Mouse (Mus musculus): ENCODE data around the gene Snap91.

The Snap91 gene

DNA sequence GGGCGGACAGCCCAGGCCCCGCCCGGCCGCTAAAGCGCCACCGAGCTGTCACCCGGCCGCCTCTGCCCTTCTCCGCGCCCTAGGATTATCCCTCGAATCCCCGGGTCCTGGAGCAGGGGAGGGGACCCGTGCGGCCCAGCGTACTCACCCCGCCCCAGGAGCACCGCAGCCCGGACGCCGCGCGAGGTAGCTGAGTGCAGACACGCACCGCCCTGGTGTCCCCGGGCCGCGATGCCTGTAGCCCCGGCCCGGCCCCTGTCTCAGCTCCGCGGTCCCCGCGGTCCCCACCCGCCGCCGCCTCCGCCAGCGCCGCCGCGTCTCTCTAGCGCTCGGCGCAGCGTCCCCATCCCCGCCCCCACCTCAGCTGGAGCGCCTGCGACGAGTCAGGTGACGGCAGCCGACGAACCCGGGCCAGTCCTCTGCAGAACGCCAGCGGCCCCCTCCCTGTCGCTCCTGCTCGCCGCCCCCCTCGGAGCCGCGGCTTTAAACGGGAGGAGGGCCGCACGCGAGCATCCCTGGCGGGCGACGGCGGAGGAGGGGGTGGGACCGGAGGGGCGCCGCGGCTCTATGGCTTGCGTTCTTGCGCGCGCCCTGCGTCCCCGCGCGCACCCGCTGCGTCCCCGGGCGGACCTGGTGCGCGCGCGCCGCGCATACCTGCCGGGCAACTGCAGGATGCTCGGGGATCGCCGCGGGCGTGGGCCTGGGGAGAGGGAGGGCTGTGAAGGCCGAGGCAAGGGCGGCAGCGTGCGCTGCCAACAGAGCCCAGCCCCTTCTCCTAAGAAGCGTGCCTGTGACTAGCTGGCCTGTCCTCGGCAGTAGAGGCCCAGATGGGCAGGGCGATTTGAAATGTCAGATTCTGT is at the start of gene Snap91:
Gene Snap91, minus strand, starts transcription at position 542 of the 860 bp plus-strand sequence.
- peak; percentile 70 to 82 for DNase-seq (ENCODE audit: low spot score in 2 of 2)

DNA sequence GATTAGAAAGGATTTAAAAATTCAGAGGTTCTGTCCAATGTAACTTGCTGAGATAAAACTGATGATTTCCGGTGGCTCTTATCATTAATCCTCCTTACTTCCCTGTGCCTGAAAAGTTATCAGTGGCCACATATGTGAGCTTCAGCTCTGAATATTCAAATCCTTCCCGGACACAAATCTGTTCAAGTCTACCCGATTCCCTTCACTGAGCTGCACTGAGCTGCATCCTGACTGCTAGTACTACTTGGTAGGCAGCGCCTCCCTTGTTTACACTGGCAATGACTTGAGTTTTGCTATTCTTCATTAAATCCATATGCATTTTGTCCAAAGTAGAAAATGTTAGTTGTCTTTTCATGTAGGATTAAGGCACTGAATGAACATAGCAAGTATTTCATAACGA is 46.1 kb upstream of the Snap91 start:
- DNase-seq (ENCODE audit: low spot score in 2 of 2): no peak

DNA sequence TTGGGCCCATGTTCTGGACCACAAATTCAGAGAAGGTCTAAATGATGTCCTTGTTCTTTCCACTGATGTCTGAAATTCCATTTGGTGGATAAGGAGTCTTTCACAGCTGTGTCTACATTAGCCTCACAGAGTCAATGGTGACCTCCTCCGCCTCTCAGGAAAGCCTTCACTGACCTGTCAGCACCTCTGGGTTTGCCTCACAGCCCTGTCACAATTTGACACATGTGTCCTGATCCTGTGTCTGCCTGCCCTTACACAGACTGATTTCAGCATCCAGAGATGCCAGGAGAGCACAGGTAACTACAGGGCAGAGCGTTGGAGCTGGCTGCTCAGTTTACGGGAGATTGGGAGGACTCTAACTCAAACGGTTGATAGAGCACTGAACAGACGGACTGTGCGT is 45.2 kb upstream of the Snap91 start:
- DNase-seq (ENCODE audit: low spot score in 2 of 2): no peak

GRCm38 (mm10) chr9:86922430-86922829 is 42.0 kb upstream of the Snap91 start:
- no peak for DNase-seq (ENCODE audit: low spot score in 2 of 2)

DNA sequence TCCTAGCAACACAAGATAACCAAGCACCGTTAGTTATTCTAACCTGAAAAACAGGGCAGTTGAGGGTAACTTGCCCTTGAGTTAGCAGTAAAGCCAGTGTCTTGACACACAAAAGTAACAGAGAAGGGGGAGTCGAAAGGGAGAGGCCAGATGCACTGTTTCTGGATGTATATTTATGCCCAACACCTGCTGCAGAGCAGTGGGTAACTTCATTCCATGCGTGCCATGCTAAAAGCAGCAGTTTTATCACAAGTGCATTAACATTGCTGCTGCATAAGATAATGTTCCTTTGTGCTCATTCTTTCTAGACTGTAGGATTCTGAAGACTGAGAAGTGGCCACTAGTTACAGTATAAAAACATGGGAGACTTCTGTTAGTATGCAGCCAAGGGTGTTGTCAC is 36.1 kb upstream of the Snap91 start:
- no peak for DNase-seq (ENCODE audit: low spot score in 2 of 2)

DNA sequence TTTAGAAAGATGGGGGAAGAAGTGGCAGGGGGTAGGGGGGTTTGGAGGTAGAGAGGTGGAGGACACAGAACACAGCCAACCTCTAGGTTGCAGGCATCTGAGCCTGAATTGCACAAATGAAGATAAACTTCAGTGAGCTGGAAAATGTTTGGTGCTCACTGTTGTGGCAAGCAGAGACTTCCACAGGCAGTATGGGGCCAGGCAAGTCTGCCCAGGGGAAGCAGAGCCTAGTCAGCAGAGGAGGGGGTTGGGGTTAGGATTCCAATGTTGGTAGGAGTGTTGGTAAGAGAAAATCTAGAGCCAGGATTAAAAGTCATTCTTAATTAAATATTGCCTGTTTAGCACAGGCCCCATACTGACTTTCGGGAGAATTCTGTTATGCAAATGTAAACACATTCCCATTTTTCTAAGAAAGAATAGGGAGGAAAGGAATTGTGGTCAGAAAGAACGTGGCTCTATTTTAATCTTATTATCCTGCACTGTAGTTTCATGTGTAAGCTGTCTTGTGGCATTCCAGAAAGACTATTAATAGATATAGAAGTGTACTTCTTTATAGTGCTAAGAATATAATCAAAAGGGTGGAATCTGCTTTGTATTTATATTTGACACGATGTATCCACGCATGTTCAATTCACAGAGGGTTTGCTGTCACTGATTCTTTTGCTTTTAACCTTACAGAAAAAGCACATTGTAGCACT is 19.2 kb upstream of the Snap91 start:
- no peak for DNase-seq (ENCODE audit: low spot score in 2 of 2)

DNA sequence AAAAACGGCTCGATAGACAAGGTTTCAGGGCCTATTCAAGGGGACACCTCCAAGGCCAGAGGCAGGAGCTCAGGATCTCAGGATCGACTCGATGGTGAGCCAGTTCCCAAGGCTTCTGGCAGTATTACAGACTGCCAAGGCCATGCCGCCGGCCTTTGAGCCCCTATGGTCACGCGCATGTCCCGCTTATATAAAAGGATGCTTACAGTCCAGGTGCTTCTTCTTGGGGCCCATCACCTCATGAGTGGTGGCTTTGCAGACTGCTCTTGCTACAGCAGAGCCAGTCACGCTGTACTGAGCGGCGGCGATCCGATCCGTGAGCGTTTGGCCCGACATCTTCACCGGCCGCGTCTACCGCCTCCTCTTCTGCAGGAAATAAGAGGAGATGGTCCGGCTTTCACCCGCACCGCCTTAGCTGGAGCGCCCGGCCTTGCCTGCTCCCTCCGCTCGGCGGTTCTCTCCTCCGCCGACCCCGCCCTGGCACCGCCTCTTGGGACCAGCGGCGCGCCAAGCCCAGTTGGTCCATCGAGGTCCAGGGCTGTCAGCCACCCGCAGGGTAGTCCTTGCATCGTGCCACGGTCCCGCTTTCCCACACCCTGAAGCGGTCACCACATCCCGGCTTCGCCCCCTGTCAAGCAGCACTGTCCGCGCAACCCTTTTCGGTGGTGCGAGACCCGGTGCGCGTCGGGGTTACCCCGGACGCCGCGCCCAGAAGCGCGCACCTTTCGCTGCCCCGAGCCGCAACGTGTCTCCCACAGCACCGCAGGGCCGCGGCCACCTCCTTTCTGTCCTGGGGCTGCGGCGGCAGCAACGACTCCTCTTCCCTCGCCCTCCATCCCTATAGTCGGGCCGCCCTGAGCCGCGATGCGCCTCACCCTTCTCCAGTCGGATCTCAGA is 990 bp downstream of the Snap91 start:
- peak; percentile 28 to 49 for DNase-seq (ENCODE audit: low spot score in 2 of 2)

- no peak for DNase-seq (ENCODE audit: low spot score in 2 of 2)
Measured at GRCm38 (mm10) chr9:86878716-86879115, 1.7 kb downstream of the Snap91 start.

DNA sequence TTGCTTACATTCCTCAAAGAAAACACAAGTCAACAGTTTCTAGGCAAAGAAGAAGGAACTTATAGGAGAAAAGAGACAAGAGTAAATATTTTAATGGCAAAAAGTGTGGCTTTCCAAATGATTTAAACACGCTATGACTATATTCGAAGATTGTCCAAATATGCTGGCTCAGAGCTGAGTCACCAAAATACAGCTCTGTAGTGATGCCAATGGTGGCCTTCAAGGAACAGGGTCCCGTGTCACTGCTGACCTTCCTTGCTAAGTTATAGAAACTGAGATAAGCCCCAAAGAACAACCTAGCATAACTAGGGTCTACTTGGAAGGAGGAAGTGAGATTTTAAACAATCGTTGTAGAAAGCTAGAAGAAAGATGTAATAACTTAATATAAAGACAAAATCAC is 6.8 kb downstream of the Snap91 start:
- no peak for DNase-seq (ENCODE audit: low spot score in 2 of 2)

DNA sequence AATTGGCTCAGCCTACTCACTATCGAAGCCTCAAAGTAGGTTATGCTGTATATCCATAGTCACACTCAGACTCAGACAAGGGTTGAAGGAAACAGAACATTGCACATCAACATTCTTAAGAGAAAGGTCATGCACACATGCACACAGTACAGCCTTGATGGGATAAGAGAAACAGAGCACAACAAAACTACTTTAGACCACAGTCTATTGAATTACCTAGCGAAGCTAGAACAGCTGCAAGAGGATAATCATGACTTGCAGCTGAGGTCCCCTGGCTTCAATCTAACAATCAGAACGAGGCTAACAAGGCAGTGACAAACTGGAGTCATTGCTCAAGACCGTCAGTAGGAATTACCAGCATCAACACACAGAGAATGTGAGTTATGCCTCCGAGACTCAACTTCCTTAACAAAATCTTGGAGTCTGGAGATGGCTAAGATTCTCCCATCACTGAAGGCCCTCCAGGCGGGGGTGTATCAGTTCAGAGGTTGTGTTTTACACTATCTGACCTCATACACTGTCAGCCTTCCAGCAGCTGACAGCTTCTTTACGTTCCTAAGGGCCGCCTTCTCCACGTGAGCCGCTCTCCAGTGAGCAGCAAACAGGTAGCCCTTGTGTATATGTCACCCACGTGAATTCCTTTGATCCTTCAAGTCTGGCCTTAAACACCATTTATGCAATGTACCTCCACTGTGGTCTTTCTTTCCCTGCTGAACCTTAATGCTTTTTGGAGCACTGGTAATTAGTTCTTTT is 10.7 kb downstream of the Snap91 start:
- DNase-seq (ENCODE audit: low spot score in 2 of 2): no peak

- no peak for DNase-seq (ENCODE audit: low spot score in 2 of 2)
Measured at GRCm38 (mm10) chr9:86858101-86858500, 22.4 kb downstream of the Snap91 start.

DNA sequence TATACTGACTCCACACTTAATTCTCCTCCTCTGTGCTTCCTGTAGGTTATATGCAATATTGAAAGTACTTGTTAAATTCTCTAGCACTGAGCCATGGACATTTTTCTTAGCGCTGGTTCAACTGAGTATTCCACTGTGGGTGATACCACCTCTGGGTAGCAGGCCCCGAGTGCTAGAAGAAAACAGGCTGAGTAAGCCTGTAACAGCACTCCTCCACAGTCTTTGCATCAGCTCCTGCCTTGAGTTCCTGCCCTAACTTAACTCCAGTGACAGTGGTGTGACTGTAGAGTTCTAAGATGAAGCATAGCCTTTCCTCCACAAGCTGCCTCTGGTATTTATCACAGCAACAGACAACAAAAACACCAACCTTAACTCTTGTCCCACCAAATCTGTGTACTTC is 22.8 kb downstream of the Snap91 start:
- no peak for DNase-seq (ENCODE audit: low spot score in 2 of 2)

DNA sequence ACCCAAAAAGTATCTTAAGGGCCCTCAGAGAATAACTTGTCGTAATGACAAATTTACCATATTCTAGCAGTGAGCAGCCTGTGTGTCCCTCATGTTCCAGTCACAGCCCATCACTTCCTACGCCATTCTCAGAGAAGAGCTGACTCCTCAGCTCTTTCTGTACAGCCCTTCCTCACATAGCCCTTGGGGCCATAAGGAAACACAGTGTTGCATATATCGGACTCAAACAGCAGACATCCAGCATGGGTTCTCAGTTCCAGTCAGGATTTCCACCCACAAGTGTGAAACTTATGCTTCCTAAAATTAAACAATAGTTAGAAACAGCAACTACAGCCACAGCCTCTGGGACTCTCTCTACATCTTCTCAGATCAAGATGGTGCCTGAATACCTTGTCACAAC is 27.6 kb downstream of the Snap91 start:
- DNase-seq (ENCODE audit: low spot score in 2 of 2): no peak

- no peak for DNase-seq (ENCODE audit: low spot score in 2 of 2)
Measured at GRCm38 (mm10) chr9:86851689-86852088, 28.8 kb downstream of the Snap91 start.

DNA sequence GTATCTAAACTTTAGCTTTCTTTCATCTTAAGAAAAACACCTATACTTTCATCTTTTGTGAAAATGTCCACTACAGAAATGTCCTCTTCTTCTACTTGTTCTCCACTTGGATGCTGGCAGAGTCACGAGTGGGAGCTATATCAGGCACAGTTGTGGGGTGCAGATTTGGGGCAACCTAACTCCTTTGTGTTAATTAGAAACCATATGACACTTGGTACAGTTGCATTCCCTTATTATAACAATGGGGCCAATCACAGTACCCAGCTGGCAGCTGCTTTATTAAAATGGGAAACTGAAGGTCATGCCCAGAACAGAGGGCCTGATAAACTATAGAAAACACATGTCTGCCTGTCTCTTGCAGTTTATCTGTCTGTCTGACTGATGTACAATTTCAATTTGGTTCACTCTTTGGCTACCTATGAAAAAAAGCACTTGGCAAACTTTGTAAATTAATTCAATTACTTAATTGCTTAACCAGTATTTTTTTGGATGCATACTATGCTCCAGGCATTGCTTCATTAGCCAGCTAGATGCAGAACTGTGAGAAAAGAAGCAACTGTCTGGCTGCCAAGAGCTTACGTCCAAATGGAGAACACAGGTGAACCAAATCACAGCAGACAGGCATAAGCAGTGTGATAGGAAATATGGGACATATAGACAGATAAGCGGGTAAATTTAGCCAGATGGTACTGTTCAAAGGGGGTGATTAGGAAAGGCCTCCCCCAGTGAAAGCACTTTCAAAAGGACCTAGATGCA is 29.8 kb downstream of the Snap91 start:
- DNase-seq (ENCODE audit: low spot score in 2 of 2): no peak

DNA sequence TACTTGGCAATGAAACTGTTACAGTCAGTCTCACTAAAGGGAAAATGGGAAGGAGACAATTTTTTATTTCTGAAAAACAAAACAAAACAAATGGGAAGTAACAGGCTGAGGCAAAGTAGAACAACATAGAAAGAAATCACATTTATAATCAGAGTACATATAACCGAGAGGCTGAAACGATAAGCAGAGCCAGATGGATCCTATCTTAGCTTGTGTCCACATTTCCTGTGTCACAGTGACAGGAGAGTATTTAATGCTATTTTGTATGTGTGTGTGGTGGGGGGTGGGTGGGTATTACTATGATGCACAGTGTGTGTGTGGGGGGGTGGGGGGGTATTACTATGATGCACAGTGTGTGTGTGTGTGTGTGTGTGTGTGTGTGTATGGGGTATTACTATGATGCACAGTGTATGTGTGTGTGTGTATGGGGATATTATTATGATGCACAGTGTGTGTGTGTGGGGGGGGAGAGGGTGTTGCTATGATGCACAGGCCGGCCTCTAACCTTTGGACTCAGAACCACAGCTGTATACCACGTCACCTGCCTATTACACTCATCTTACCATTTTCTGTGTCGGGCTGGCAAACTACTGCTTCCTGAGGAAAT is 36.6 kb downstream of the Snap91 start:
- no peak for DNase-seq (ENCODE audit: low spot score in 2 of 2)

DNA sequence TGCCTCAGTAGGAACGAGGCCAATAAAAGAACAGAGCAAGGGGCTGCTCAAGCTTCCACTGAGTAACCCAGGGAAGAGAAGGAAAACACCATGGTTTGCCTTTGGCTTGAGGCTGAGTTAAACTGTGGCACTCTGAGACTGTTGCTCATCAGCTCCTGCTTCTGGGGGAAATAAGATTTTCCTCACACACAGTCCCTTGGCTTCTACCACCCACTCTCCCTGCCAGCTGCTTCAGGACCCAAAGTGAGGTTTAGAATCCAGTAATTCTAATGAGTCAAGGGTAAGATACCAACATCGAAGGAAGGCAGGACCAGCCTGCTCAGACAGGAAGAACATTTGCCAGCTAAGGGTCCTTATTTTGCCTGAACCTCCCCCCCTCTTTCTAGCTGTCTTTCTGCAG is 50.7 kb downstream of the Snap91 start:
- DNase-seq (ENCODE audit: low spot score in 2 of 2): no peak

DNA sequence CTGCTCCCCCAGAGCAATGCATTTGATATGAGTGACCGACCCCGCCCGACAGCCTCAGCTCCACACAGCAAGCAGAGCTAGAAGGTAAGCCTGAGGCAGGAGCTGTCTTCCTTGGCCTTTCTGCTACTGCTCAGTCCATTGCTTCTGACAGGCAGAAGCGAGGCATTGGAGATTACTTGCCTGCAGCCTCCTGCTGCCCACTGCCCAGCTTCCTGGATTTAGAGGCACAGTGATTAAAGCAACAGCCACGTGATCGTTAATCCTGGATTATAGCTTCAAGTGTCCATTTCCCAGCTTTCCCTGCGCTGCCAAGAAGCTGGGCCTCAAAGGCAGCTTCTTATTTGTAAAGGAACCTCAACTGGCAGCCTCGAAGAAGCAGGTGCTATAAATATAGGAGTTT is 51.4 kb downstream of the Snap91 start:
- no peak for DNase-seq (ENCODE audit: low spot score in 2 of 2)

GRCm38 (mm10) chr9:86819366-86819765 is 61.1 kb downstream of the Snap91 start:
- no peak for DNase-seq (ENCODE audit: low spot score in 2 of 2)

DNA sequence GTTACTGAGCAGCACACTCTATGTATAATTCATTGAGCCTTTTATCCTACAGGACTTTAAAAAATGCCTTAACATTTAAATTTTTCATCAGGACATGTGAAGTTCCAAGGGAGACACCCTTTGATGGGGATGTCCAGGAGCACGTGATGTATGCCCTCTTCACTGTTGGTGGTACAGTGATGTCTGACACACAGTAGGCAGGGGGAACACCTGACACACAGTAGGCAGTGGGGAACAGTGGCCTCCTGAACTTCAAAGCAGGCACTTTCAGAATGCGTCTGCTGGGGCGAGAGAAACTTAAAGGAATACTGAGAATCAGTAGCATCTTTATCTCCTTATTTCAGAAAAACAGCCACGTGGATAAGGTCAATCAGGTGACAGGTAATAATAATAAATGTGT is 62.8 kb downstream of the Snap91 start:
- DNase-seq (ENCODE audit: low spot score in 2 of 2): no peak
